Mouse (Mus musculus) limb, embryonic 13.5 days (tissue): ENCODE data around the gene Ndufb7. TPM values are rescaled to one million over a fixed set of nuclear protein-coding genes. Genes with fewer than 3 reads are reported as not detected.
A peak's percentile ranks its signal among the peaks of the same experiment; 100 is the strongest.
"Not testable (repeated sequence)": the region's sequence is repeated elsewhere in the genome, so short reads cannot be mapped to it uniquely, and the experiment has no call there.

Experiments
- ATAC-seq: fragments of 200-750 bp; cut with Nextera tagmentation; 2 replicates; pipeline ENCODE4 v1.8.0; 2017; ENCODE audit warnings: low read depth, moderate number of reproducible peaks, moderate TSS enrichment; ENCODE audit not compliant: low FRiP score
- H3K27ac ChIP-seq: fragments of 300-500 bp; sonication (generic); 2 replicates; pipeline ENCODE4 v1.5.1; 2015; ENCODE audit warnings: inconsistent platforms, mild to moderate bottlenecking, moderate library complexity
- H3K27me3 ChIP-seq: fragments of 300-500 bp; sonication (generic); 2 replicates; pipeline ENCODE4 v1.6.1; 2015; ENCODE audit warnings: mild to moderate bottlenecking, inconsistent platforms
- H3K36me3 ChIP-seq: fragments of 300-500 bp; sonication (generic); 2 replicates; pipeline ENCODE4 v1.6.1; 2015; ENCODE audit warnings: inconsistent platforms, mild to moderate bottlenecking, moderate library complexity
- H3K4me1 ChIP-seq: fragments of 300-500 bp; sonication (generic); 2 replicates; pipeline ENCODE4 v1.6.1; 2015; ENCODE audit warnings: inconsistent platforms
- H3K4me2 ChIP-seq: fragments of 300-500 bp; sonication (generic); replicated peaks from 2 replicates; pipeline ENCODE4 v1.6.1; 2015; ENCODE audit warnings: inconsistent platforms, mild to moderate bottlenecking, moderate library complexity
- H3K4me3 ChIP-seq: fragments of 300-500 bp; sonication (generic); 2 replicates; pipeline ENCODE4 v1.5.1; 2015; ENCODE audit warnings: moderate library complexity, mild to moderate bottlenecking, inconsistent platforms
- H3K9ac ChIP-seq: fragments of 300-500 bp; sonication (generic); 2 replicates; pipeline ENCODE4 v1.6.1; 2015; ENCODE audit warnings: mild to moderate bottlenecking, inconsistent platforms
- H3K9me3 ChIP-seq: fragments of 300-500 bp; sonication (generic); 2 replicates; pipeline ENCODE4 v1.6.1; 2016; ENCODE audit warnings: inconsistent platforms
- WGBS: fragments of 180-500 bp; shearing (Covaris S2); methylation state at CpG from one replicate; pipeline ENCODE4 v1.1.7; 2015; 5-methylcytosine and 5-hydroxymethylcytosine counted together
- polyA plus RNA-seq: library from polyadenylated mRNA; unstranded; fragments of >200 nt; fragmentation: Nextera tagmentation; extraction: Ambion mirVana; gene quantifications from 2 replicates; pipeline ENCODE4 v1.2.1, GENCODE M21; 2015

Gene Ndufb7
- 282 and 290 TPM in 2 replicates for polyA plus RNA-seq

DNA sequence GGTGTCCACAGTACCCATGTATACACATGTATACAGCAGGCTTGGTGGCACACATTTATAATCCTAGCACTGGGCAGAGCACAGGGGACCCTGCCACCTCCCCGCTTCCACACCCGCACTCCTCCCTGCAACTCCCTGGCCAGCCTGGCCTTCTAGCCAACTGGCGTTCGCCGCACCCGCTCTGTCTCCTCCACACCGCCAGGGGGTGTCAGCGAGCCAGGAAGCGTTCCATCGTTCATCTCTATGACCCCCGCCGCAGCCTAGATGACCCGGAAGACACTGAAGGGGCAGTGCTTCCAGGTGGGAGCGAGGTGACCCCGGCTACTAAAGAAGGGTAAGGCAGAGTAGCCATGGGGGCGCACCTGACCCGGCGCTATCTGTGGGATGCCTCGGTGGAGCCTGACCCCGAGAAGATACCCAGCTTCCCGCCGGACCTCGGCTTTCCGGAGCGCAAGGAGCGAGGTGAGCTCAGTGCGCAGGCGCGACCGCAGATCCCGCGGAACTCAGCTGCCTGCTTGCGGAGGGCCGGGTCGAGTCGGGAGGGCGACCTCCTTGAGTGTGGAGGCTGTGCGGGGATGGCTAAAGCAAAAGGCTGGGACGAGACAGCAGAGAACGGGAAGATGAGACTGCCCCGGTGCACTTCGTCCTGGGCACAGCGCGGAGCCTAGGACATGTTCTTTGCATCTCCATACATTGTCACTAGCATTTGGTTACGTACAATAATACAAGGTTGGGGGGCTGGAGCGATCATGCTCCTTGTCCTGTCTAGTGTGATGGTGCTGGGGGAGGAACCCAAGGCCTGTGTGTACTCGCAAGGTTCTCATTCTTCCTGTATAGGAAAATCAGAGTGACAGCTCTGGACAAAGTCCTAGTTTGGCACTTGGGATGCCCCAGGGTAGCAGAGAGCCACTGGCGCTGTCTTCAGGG lies at the start of gene Ndufb7:
Gene Ndufb7 (plus strand): TSS at position 203 of the 927 bp plus-strand sequence.
- Histone ChIP-seq H3K9ac (peak within 1 kb of the TSS; percentile 84), H3K27me3 (no peaks in the 10 kb centered on the region), H3K36me3 (peaks cover 32% of the 10 kb centered on the region), H3K4me1 (peaks cover 12% of the 10 kb centered on the region), H3K4me3 (peak within 1 kb of the TSS; percentile 65), H3K27ac (peak within 1 kb of the TSS; percentile 44; the same call in 1 of the 2 replicates), H3K4me2 (peak within 1 kb of the TSS; percentile 92), H3K9me3 (no peaks in the 10 kb centered on the region)
- ATAC-seq: peak; percentile 89
- under 1% methylated on average over 48 of the region's 48 CpGs for WGBS

DNA sequence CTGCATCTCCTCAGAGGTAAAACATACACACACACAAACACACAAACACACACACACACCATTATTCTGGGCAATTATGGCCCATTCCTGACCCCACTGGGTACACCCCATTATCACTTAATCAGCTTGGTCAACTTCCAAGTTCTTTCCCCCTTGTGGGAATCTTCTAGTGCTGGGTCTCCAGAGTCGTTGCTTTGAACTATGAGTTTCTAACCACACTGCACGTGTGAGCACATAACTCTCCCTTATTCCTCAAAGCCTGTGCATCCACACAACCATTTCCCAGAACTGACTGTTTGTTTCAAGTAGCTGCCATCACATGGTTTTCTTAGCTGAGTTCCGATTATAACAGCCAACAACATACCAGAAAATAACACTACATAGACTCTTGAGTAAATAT lies 46.0 kb upstream of the Ndufb7 start:
- H3K9me3 ChIP-seq: 0 out of 2 replicates have a peak, but pooled peaks cover 8% of the 10 kb centered on the region
- H3K9ac ChIP-seq: no peak overlapping the region
- 64% methylated on average over 3 of the region's 3 CpGs for WGBS
- H3K27me3 ChIP-seq: no peaks in the 10 kb centered on the region
- H3K27ac ChIP-seq: no peak overlapping the region
- H3K4me3 ChIP-seq: no peak overlapping the region
- H3K36me3 ChIP-seq: no peaks in the 10 kb centered on the region
- H3K4me2 ChIP-seq: no peak overlapping the region
- no peak for ATAC-seq
- H3K4me1 ChIP-seq: no peaks in the 10 kb centered on the region

DNA sequence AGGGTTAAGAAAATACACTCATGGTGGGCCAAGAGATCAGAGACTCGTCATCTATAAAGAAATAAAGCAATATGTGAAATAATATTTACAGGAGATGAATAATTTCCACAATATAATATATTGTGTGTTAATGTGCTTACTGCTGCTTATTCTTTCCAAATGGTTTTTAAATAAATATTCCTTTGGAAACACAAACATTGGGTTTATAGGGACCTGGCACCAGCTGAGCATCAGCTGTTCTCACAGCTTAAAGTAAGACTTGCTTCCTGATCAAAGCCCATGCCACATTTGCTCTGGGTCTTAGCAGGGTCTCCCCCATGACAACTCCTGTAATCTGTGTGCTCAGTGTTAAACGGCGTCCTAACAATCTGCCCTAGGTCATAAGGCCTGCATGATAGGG lies 45.6 kb upstream of the Ndufb7 start:
- H3K9me3 ChIP-seq, H3K36me3 ChIP-seq, H3K4me1 ChIP-seq, H3K4me2 ChIP-seq, H3K27ac ChIP-seq, H3K27me3 ChIP-seq, H3K9ac ChIP-seq, ATAC-seq, H3K4me3 ChIP-seq: not testable (repeated sequence)
- 68% methylated on average over 3 of the region's 3 CpGs for WGBS

DNA sequence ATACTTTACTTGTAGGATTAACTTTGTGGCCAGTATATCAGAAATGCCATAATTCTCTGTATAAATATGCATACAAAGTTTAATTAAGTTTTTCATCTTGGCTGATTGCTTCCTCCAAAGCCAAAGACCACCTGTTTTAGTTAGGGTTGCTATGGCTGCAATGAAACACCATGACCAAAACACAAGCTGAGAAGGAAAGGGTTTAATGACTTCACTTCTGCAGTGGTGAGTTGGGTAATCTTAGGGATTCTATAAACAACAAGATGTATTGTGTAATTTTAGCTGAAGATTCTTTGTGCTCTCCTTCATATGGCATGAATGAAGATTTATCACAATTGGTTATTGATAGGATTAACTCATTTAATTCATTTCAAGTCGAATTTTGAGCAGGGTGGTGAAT lies 45.2 kb upstream of the Ndufb7 start:
- Histone ChIP-seq H3K36me3 (no peaks in the 10 kb centered on the region), H3K4me1 (no peaks in the 10 kb centered on the region), H3K4me3 (no peak overlapping the region), H3K9ac (no peak overlapping the region), H3K27ac (no peak overlapping the region), H3K4me2 (no peak overlapping the region), H3K9me3 (0 out of 2 replicates have a peak, but pooled peaks cover 8% of the 10 kb centered on the region), H3K27me3 (no peaks in the 10 kb centered on the region)
- ATAC-seq: no peak
- WGBS: 32% methylated on average over 1 of the region's 1 CpGs

DNA sequence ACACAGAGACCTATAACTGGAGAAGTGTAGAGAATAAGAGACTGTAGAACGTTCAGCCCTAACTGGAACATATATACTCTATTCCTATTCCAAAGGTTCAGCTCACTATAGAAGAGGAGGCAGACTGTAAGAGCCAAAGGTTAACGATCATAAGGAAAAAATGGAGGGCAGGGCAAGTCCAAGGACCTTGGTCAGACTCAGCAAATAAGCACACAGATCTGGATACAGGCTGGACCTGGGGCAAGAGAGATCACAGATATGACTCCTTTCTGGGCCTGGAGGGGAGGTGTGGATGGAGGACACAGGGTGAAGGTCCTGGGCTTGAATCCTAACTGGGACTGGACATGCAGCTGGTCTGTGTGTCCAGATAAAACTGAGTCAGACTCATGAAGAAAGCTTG lies 31.7 kb upstream of the Ndufb7 start:
- no peak for ATAC-seq
- Histone ChIP-seq H3K9me3 (no peaks in the 10 kb centered on the region), H3K36me3 (no peaks in the 10 kb centered on the region), H3K27ac (no peak overlapping the region), H3K27me3 (no peaks in the 10 kb centered on the region), H3K4me2 (no peak overlapping the region), H3K4me1 (no peaks in the 10 kb centered on the region), H3K9ac (no peak overlapping the region), H3K4me3 (no peak overlapping the region)
- WGBS: 84% methylated on average over 2 of the region's 2 CpGs

DNA sequence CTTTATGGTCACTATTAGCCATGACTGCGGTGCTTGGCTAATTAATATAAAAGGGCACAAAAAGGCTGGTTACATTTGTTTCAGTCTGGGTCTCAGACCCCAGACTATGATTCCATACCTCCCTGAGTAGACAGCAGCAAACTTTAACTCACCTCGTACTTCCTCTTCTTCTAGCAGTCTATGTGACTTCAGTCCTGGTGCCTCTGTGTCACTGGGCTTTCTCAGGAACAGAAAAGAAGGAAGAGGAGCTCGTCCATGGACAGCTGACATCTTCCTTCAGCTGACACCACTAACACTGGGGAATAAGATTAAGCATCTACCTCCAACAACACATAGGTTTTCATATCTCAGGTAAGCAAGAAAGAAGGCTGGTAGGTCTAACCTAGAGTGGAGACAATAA lies 30.7 kb upstream of the Ndufb7 start, which contains the start of gene Olfr370:
Gene Olfr370 (plus strand): TSS at position 45 of the 400 bp plus-strand sequence.
- no peak for ATAC-seq
- WGBS: 77% methylated on average over 3 of the region's 3 CpGs
- H3K27ac ChIP-seq: no peak within 1 kb of the TSS

DNA sequence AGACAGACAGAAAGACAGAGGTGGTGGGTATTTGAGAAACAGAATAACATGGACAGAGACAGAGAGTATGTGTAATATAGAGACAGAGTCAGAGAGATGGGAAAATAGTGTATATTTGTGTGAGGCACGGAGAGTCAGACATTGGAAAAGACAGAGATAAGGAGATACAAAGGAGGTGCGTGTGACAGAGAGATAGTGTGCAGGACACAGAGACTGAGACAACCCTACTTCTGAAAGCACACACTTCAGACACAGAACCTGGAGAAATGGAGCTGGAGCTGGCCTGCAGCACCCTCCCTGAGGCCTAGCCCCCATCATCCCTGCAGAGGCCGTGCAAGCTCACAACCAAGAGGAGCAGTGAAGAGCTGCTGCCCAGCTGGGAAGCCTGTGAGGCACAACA lies 3.8 kb upstream of the Ndufb7 start:
- H3K36me3 ChIP-seq: no peaks in the 10 kb centered on the region
- H3K27ac ChIP-seq: no peak overlapping the region
- H3K4me2 ChIP-seq: no peak overlapping the region
- no peak overlapping the region for H3K4me3 ChIP-seq
- no peaks in the 10 kb centered on the region for H3K9me3 ChIP-seq
- no peak for ATAC-seq
- no peak overlapping the region for H3K9ac ChIP-seq
- 78% methylated on average over 3 of the region's 3 CpGs for WGBS
- no peaks in the 10 kb centered on the region for H3K27me3 ChIP-seq
- peaks cover 6% of the 10 kb centered on the region for H3K4me1 ChIP-seq

More for the DNA sequence above, 30.7 kb upstream of the Ndufb7 start, which contains the start of gene Olfr370:
- H3K4me1 ChIP-seq: no peaks in the 10 kb centered on the region
- H3K27me3 ChIP-seq: no peaks in the 10 kb centered on the region
- H3K9me3 ChIP-seq: no peaks in the 10 kb centered on the region
- no peak within 1 kb of the TSS for H3K9ac ChIP-seq
- no peaks in the 10 kb centered on the region for H3K36me3 ChIP-seq
- H3K4me2 ChIP-seq: no peak within 1 kb of the TSS
- H3K4me3 ChIP-seq: no peak within 1 kb of the TSS

DNA sequence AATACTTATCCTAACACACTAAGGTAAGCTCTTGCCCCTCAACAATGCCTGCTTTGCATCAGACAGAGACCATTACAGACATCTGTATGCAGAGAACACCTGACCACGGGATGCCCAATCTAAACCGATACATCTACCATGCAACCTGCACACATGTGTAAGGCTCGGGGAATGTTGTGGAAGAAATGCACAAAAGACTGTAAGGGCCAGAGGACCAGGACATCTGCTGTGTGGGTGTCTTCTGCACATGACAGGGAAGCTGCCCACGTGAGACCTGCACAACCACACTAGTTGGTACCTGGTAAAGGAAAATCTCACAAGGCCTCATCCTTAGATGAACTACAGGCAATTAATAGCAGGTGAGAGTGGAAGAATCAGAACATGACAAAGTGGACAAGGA lies 3.2 kb upstream of the Ndufb7 start:
- Histone ChIP-seq H3K27me3 (no peaks in the 10 kb centered on the region), H3K9ac (no peak overlapping the region), H3K36me3 (no peaks in the 10 kb centered on the region), H3K4me3 (no peak overlapping the region), H3K9me3 (no peaks in the 10 kb centered on the region), H3K4me2 (no peak overlapping the region), H3K4me1 (peaks cover 12% of the 10 kb centered on the region), H3K27ac (no peak overlapping the region)
- 81% methylated on average over 4 of the region's 4 CpGs for WGBS
- no peak for ATAC-seq

DNA sequence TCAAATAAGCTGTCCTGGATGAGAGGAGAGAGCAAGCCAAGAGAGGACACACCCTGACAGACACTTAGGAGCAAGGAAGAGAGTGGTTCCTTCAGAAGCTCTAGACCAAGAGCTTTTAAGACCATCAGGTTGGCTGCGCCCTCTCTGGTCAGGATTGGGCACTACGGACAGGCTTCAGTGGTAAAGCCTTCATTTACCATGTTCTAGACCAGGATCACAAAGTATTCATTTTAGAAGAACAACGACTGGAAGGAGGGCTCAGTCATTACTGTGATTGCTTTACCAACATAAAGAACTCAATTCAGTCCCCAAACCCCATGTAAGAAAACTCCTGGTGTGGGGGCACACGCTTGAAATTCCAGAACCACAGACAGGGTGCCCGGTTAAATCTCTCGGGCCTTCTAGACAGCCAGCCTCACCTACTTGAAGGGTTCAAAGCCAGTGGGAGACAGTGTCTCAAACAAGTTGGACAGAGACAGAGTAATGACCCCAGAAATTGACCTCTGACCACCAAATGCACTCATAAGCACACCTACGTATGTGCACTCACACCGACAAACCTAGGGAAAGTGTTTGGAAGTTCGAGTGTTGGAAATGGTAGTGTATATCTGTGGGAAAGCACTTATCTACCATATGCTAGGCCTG lies 618 bp upstream of the Ndufb7 start:
- H3K9ac ChIP-seq: no peak overlapping the region; the same call in 1 of the 2 replicates
- WGBS: 74% methylated on average over 9 of the region's 9 CpGs
- H3K4me2 ChIP-seq: no peak overlapping the region; the same call in 1 of the 2 replicates
- ATAC-seq: peak; percentile 7; the same call in 1 of the 2 replicates
- no peaks in the 10 kb centered on the region for H3K27me3 ChIP-seq
- no peak overlapping the region for H3K27ac ChIP-seq
- no peaks in the 10 kb centered on the region for H3K9me3 ChIP-seq
- H3K36me3 ChIP-seq: peaks cover 23% of the 10 kb centered on the region
- peak overlapping the region; percentile 65; the same call in 1 of the 2 replicates for H3K4me3 ChIP-seq
- peaks cover 12% of the 10 kb centered on the region for H3K4me1 ChIP-seq

DNA sequence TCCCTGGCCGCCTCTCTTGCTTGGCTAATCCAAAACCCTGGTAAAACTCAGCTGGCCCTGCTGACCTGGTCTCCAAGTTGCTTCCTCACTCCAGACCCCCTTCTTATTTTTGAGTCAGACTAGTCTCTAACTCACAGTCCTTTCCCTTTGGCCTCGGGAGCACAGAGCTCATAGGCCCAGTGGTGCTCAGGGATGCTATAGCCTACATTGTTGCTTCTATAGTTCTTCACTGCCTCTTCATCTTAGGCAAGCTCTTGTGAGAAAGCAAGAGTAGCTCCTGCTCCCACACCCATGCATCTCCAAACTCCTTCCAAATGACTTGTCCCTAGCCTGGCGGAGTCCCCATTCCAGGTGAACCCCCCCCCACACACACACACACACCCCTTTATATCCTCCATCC lies 1.2 kb downstream of the Ndufb7 start:
- no peaks in the 10 kb centered on the region for H3K9me3 ChIP-seq
- peak overlapping the region; percentile 65 for H3K4me3 ChIP-seq
- H3K36me3 ChIP-seq: peaks cover 41% of the 10 kb centered on the region
- H3K4me1 ChIP-seq: peaks cover 12% of the 10 kb centered on the region
- no peak overlapping the region for H3K27ac ChIP-seq
- WGBS: 53% methylated on average over 3 of the region's 3 CpGs
- H3K9ac ChIP-seq: peak overlapping the region; percentile 84
- ATAC-seq: no peak
- H3K27me3 ChIP-seq: no peaks in the 10 kb centered on the region
- peak overlapping the region; percentile 92 for H3K4me2 ChIP-seq

DNA sequence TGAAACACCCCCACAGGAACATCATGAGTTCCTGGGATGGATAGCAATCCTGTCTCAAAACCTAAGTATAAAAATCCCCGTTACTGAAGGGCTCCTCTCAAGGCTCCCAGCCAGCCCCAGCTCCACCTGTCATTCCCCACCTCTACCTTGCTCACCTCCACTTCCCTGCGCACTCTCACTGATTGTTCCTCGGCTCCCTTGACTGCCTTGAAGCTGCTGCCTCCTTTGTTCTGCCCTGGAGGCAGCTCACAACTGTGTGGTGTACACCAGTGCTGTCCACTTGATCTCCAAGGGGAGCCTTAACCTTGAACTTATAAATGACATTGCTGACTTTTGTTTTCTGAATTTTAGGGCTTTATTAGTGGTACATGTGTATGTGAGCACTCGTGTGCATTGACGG lies 1.7 kb downstream of the Ndufb7 start:
- Histone ChIP-seq H3K4me2 (peak overlapping the region; percentile 92), H3K9ac (peak overlapping the region; percentile 84), H3K9me3 (no peaks in the 10 kb centered on the region)

DNA sequence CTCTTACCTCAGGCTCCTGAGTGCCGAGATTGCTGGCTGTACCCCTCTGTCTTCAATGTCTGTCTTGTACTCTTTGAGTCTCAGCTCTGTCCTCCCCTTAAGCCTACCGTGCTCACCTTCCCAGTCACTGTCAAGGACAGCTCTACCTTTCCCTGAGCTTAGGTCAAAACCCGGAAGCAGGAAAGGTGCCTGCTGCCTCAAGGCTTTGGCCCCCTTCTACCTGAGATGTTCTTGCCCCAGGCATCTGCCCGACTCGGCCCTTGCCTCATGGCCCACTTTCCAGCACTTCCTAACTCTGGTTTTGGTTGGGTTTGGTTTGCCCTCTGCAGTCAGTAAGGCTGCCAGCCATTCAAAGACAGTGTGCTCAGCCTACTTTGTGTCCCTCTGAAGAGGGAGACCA lies 2.3 kb downstream of the Ndufb7 start:
- H3K27ac ChIP-seq: no peak overlapping the region
- no peak overlapping the region for H3K4me2 ChIP-seq
- 81% methylated on average over 5 of the region's 5 CpGs for WGBS

More for the DNA sequence above, 1.7 kb downstream of the Ndufb7 start:
- Histone ChIP-seq H3K36me3 (peaks cover 46% of the 10 kb centered on the region), H3K4me1 (peaks cover 12% of the 10 kb centered on the region), H3K27me3 (no peaks in the 10 kb centered on the region), H3K4me3 (peak overlapping the region; percentile 65; the same call in 1 of the 2 replicates), H3K27ac (no peak overlapping the region)
- WGBS: 67% methylated on average over 5 of the region's 5 CpGs
- no peak for ATAC-seq

More for the DNA sequence above, 2.3 kb downstream of the Ndufb7 start:
- H3K9me3 ChIP-seq: no peaks in the 10 kb centered on the region
- no peak for ATAC-seq
- no peak overlapping the region for H3K4me3 ChIP-seq
- H3K27me3 ChIP-seq: no peaks in the 10 kb centered on the region
- peaks cover 52% of the 10 kb centered on the region for H3K36me3 ChIP-seq
- peaks cover 12% of the 10 kb centered on the region for H3K4me1 ChIP-seq
- no peak overlapping the region for H3K9ac ChIP-seq
